Comparison of ENCODE assay signal across 8 mouse cellular contexts in genomic region chr3:38884276-38884675, GRCm38 (mm10). TPM values are rescaled to one million over a fixed set of nuclear protein-coding genes. Genes with fewer than 3 reads are reported as not detected.
DNase-seq lines count a peak whose midpoint lies in the region; ATAC-seq and TF ChIP-seq lines count a peak whose summit lies in the region.

No protein-coding gene starts in this region.

- peak overlapping the region; percentile 45 for H3K9ac ChIP-seq in hindbrain, postnatal 0 days (replicated peaks; ENCODE audit: low read length)

- H3K36me3 ChIP-seq in hindbrain, postnatal 0 days (ENCODE audit: insufficient read depth, low read length), result no peaks in the 10 kb centered on the region

- peak overlapping the region; percentile 88 for H3K4me3 ChIP-seq in hindbrain, postnatal 0 days (ENCODE audit: low read length)

- no peaks in the 10 kb centered on the region for H3K27me3 ChIP-seq in hindbrain, postnatal 0 days (ENCODE audit: insufficient read depth, low read length)

- WGBS in hindbrain, postnatal 0 days, result 1% methylated on average over 6 of the region's 6 CpGs

- no peaks in the 10 kb centered on the region for H3K4me1 ChIP-seq in hindbrain, postnatal 0 days (ENCODE audit: insufficient read depth, low read length)

- peak; percentile 71 for DNase-seq in R1 (ENCODE audit: low read depth, low spot score)
- peak; percentile 64 to 81 for DNase-seq in cerebellum, postnatal 4 days (ENCODE audit: low spot score in 2 of 2)
- peak; percentile 51 to 57 for DNase-seq in gastrocnemius, adult 8-10 months (ENCODE audit: low spot score in 2 of 2)
- peak; percentile 94 for DNase-seq in hindbrain, postnatal 0 days (ENCODE audit: low spot score)
- DNase-seq in left cerebral cortex, adult 11 months (ENCODE audit: low spot score), result peak; percentile 67
- DNase-seq in lung, postnatal 25 days (ENCODE audit: low spot score), result peak; percentile 84
- DNase-seq in retina, postnatal 1 day, result peak; percentile 92
- DNase-seq in urinary bladder, postnatal 36 days (ENCODE audit: low spot score in 2 of 2), result peak; percentile 63 to 75

- TF ChIP-seq CTCF in hindbrain, postnatal 0 days (IDR thresholded peaks at IDR 0.05; ENCODE audit: low read depth), result peak; percentile 91

- H3K27ac ChIP-seq in hindbrain, postnatal 0 days, result peak overlapping the region; percentile 32; the same call in 1 of the 2 replicates

- peak overlapping the region; percentile 93 for H3K4me2 ChIP-seq in hindbrain, postnatal 0 days (ENCODE audit: low read depth, low read length)

- H3K9me3 ChIP-seq in hindbrain, postnatal 0 days (ENCODE audit: low read length), result no peaks in the 10 kb centered on the region

- no peak for ATAC-seq in hindbrain, postnatal 0 days

RNA-seq across cellular contexts. Expression of gene Fat4, which starts 2.5 kb away (rescaled TPM):
- 1 to 10 TPM; 1.6 to 2.6 (median 2.0) TPM for total RNA-seq in gastrocnemius, adult 8-10 months (2022)
- 66.0 and 75.0 TPM in 2 replicates for total RNA-seq in hindbrain, postnatal 0 days (2014; rRNA removed)
- 4.1 and 4.2 TPM in 2 replicates for polyA plus RNA-seq in hindbrain, postnatal 0 days (2015; fragmentation: Nextera tagmentation; extraction: Ambion mirVana)

Comparison
In these comparisons a context has a peak if more than half of its experiments do, and no peak if none do; other contexts are left out.
1. RNA of gene Fat4, which starts 2.5 kb away (total RNA-seq): 66.0 to 75.0 TPM in hindbrain, postnatal 0 days; 1.6 to 2.6 TPM in gastrocnemius, adult 8-10 months; every median in the first group is over 10 times any median in the second.
2. Peak in every context shown above with its lines, with median percentiles within 50 percentile points of each other: DNase-seq.